Mouse (Mus musculus) testis, adult 2 months (tissue): Measurements from ENCODE around the gene Cfap65.

Source experiments
- CTCF ChIP-seq: fragments of 200-500 bp; IDR thresholded peaks from 2 replicates; pipeline ENCODE4 v1.5.1; 2012; ENCODE audit warnings: low read depth, mild to moderate bottlenecking, inconsistent platforms, low read length, moderate library complexity; ENCODE audit not compliant: control insufficient read depth, insufficient read depth, insufficient replicate concordance
- POLR2A ChIP-seq: fragments of 200-500 bp; IDR thresholded peaks from 2 replicates; pipeline ENCODE4 v1.6.1; 2012; ENCODE audit warnings: low read depth, mild to moderate bottlenecking, inconsistent platforms, low read length, moderate library complexity; ENCODE audit not compliant: control insufficient read depth

GRCm38 (mm10) chr1:74967962-74968580 lies 32.7 kb upstream of the Cfap65 start:
- TF ChIP-seq CTCF (no peak), POLR2A (no peak)
